Mouse (Mus musculus): Measurements from ENCODE around the gene Ercc1.

The Ercc1 gene

DNA sequence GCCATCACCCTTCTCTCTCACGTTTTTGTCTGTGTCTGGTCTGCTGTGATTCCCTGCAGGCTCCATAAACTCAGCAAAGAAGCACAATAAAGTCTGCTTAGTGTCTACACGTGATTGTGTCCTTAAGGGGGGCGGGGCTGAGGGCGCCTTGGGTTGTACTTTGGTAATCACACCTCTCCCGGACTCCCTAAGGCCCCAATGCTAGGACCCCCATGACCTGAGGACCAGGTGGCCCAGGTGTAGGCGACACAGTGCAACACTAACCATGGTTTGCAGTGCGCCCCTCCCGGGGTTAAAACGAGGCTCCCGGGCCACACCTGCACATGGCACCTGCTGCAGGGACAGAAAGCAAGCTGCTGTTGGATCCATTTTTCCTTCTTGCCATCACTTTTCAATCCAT lies 3.3 kb upstream of the Ercc1 start:
- no peak for DNase-seq

- no peak for DNase-seq
These were observed 2.7 kb upstream of the Ercc1 start for GRCm38 (mm10) chr7:19341761-19342409.

DNA sequence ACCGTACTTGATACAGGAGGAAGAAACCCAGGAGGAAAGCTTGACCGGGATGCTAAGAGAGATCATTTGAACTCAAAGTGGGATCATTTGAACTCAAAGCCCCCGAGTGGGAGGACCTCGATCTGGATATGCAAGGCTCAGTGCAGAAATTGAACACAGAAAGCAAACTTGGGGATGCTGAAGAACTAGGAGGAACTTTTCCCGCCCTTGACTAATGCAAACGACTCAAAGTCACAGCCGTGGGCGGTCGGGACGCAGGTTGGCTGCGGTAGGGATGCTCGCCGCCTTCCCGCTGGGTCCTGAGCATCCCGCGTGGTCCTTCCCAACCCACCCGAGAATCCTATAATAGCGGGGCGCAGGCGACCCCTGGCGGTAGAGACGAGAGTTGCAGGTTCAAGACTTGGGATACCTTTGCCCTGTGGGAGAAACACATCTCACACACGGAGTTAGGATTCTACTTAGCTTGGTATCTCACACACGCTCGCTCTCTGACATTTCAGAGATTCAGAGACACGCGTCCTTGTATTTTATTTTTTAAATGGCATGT lies 2.0 kb upstream of the Ercc1 start:
- peak; percentile 81 to 86 for DNase-seq

DNA sequence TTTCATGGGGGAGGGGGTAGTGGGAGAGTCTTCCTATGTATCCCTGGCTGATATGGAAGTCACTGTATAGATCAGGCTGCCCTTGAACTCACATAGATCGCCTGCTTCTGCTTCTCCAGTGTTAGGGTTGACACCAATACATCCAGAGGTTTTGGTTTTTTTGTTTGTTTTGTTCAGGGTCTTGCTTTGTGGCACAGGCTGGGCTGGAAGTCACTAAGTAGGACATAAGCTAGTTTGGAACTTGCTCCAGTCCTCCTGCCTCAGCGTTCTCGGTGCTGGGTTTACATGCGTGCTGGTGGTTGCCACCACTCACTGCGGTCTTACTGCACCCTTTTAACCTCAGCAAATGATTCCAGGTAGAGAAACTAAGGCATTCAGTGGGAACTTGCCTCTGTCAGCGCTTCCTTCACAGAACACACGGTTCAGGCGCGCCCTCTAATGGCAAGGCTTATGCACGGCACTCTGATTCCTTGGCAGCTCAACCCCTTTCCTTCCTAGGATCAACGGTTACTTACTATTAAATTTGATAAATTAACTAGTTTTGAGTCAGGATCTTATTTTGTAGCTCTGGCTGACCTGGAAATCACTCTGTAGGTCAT lies 1.3 kb upstream of the Ercc1 start:
- peak; percentile 69 to 81 for DNase-seq

GRCm38 (mm10) chr7:19344938-19345471 lies 427 bp downstream of the Ercc1 start:
- peak; percentile 97 to 98 for DNase-seq

GRCm38 (mm10) chr7:19349188-19349915 lies 4.8 kb downstream of the Ercc1 start:
- DNase-seq: no peak

GRCm38 (mm10) chr7:19350221-19350620 lies 5.6 kb downstream of the Ercc1 start:
- no peak for DNase-seq

- DNase-seq: no peak
These were observed 10.4 kb downstream of the Ercc1 start for GRCm38 (mm10) chr7:19354991-19355390.

GRCm38 (mm10) chr7:19356311-19356710 lies 11.7 kb downstream of the Ercc1 start:
- DNase-seq: no peak

- no peak for DNase-seq
These were observed 13.1 kb downstream of the Ercc1 start for GRCm38 (mm10) chr7:19357381-19358375.

DNA sequence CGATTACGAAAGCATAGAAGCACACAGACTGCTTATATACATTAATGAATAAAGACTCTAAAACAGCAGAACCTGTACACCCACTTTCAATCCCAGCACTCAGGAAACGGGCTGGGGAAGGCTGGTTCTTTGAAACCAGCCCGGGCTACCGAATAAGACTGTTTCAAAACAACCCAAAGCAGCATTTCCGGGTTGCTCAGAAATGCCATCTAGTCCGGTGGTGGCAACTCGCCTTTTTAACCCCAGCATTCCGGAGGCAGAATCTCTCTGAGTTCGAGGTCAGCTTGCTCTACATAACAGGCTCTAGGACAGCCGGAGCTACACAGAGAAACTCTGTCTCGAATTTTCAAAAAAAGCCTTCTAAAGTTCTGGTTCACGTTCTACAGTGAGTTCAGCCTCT lies 14.1 kb downstream of the Ercc1 start:
- no peak for DNase-seq

- peak; percentile 85 to 88 for DNase-seq
These were observed 14.8 kb downstream of the Ercc1 start, which contains the start of the genes Cd3eap and Ppp1r13l for GRCm38 (mm10) chr7:19359299-19359891. Gene Cd3eap, minus strand, starts transcription at chr7:19359483. Gene Ppp1r13l, plus strand, starts transcription at chr7:19359749.

DNA sequence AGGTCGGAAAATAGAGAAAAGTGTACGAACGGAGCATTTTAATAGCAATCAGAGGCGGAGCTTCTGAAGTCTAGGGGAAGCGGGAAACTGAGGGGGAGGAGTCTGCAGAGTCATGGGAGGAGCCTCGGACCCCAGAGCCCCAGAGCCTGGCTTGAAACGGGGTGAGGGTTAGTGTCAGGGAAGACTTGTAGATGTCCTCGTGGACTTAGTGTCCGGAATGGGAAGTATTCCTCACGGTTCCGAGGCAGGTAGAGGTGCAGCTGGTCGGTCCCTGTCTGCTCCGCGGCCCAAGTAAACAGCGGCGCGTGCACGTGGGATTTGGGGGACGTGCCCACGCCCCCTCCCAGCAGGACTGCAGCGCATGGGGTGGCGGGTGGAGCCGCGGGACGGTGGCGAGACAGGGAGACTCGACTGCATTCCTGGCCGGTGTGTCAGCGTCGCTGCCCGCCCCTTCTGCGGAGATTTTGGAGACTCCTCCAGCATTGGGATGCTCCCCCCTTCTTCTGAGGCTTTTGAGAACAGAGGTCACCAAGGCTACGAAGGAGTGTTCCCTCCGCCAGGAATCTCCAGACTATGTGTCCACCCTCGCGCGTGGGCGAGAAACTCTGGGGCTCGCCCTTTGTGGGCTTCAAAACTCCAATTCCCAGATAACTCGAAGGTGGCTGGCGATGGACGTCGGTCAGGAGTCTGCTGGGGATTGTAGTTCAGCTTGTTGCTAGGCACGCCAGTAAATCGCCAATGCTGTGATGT lies 15.5 kb downstream of the Ercc1 start:
- peak; percentile 79 to 82 for DNase-seq

DNA sequence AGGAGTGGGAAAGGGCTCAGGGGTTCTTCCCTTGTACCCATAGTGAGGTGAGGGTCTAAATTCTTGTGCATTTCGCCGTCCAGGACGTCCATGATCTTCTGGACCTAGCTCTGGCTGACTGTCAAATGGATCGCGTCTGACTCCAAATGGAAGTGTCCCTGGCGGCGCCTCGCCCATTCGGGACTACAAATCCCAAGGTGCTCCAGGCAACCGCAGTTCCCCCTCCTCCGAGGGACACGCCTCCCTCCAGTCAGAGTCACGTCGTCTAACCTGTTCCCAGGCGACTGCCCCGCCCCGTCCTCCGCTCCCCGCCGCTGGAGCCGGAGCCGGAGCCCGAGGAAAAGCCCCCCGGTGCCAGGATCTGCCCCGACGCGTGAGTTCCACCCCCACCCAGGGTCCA lies 16.4 kb downstream of the Ercc1 start:
- DNase-seq: peak; percentile 96 to 97

DNA sequence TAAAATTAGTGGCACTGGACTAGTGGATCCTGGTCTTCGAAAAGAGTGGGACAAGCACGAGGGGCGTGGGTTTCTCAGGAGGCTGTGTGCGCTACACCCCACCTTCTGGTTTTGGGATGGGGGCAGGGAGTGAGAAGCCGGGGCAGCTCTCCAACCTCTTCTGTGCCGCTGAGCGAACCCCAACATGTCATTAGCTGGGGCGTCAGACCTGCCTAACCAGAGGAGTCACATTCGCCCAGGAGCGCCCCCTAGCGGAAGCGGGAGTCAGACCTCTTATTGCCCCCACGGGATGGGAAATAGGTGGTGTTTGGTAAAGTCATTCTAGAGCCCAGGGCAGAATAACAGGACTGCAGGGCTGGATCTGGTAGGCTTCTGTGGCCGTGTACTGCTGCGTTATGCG lies 17.1 kb downstream of the Ercc1 start:
- DNase-seq: peak; percentile 81 to 89

GRCm38 (mm10) chr7:19362276-19362675 lies 17.7 kb downstream of the Ercc1 start:
- no peak for DNase-seq

DNA sequence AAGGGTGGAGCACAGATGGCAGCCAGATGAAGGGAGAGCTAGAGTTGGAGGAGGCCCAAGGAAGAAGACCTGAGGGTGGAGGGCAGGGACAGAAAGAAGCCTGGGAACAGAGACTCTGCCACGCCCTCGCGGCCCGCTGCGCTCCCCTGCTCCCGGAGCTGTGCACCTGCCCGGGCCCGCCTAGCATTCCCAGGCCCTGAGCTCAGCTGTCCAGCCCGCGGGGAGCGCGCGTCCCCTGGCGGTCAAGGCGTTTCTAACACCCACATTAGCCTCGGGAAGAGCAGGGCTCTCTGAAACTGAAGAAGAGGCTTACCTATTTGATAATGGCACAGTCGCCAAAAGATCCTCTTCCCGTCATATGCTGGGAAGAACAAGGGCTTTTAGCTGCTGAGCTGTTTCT lies 19.3 kb downstream of the Ercc1 start:
- DNase-seq: peak; percentile 82 to 87

DNA sequence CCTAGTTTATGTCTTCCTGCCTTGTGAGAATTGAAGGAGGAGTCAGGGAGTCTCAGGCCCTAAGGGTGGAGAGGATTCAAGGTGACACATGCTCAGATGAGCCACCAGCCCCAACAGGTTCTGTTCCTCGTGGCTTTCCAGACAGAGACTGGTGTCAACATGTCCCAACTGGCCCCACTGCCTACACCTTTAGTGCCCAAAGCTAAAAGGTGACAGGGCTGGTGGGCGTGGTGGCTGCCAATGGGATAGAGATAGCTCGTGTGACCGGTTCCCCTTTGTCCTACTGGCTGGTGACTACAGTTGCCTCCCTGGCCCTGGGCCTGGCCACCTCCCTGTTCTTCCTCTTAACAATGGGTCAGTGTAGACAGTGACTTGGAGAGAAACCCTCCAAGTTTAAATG lies 20.8 kb downstream of the Ercc1 start:
- DNase-seq: no peak

DNA sequence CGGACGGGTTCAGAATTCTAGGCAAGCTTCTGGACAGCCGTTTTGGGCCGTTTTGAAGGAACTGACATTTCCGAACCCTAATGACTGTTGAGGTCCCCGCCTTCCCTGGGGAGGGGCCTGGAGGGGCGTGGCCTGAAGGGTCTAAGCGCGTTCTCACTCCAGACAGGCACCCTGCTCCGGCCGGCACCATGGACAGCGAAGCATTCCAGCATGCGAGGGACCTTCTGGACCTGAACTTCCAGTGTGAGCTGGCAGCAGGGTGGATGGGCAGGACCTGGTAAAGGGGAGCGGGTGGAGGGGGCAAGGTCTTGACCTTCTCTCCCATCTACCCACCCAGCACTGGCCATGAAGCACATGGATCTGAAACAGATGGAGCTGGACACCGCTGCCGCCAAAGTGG lies 23.8 kb downstream of the Ercc1 start:
- peak in 1 of 2 experiments; percentile 51 for DNase-seq

GRCm38 (mm10) chr7:19369823-19370425 lies 25.3 kb downstream of the Ercc1 start:
- no peak for DNase-seq
